Mouse (Mus musculus): Measurements from ENCODE around the gene Samd8.

Samd8 gene

DNA sequence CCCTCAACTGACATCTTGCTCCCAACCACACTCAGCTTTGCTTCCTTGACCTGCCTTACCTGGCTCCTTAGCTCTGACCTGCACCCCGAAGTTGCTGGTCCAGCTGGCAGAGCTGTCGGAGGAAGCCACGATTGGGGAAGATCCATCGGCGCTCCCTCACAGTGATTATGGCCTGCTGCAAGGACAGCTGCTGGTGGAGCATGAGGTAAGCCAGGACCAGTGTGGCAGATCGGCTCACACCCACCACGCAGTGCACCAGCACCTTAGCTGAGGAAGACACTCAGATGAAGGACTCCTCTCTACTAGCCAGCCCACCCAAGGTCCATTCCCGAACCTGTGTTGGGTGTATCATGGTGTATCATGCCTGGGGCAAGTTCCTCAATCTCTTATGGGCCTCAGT, 4.1 kb upstream of the Samd8 start:
- no peak for DNase-seq

- no peak for DNase-seq
Measured at GRCm38 (mm10) chr14:21746846-21747245, 3.5 kb upstream of the Samd8 start.

DNA sequence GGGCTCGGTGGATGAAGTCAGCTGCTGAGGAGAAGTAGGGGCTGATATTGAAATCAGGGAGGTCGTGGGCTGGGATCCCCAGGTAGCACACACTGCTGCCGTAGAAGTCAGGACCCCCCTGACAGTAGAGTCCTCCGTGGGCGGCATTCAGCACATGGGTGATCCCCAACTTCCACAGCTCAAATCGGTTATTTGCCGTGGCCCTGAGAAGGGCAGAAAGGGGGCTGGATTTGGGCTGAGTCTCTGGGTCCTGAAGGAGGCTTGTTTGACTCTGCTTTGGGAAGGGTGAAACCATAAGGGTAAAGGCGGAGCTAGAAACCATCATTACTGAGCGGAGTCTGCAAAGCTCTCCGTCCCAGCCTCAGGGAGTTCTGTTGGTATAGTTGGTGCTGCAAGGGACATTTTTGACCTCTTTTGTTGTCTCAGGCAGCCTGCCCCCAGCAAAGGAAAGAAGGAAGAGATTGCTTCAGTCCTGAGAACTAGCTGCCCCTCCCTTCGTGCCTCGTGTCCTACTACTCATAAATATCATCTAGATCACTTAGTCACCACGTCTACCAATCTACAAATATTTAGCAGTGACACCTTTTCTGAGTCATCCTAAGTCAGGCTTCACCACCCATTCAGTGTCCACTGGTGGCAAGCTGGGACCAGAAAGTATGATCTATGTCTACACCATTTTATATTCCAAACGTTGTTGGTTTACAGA, 2.7 kb upstream of the Samd8 start:
- DNase-seq, result no peak

DNA sequence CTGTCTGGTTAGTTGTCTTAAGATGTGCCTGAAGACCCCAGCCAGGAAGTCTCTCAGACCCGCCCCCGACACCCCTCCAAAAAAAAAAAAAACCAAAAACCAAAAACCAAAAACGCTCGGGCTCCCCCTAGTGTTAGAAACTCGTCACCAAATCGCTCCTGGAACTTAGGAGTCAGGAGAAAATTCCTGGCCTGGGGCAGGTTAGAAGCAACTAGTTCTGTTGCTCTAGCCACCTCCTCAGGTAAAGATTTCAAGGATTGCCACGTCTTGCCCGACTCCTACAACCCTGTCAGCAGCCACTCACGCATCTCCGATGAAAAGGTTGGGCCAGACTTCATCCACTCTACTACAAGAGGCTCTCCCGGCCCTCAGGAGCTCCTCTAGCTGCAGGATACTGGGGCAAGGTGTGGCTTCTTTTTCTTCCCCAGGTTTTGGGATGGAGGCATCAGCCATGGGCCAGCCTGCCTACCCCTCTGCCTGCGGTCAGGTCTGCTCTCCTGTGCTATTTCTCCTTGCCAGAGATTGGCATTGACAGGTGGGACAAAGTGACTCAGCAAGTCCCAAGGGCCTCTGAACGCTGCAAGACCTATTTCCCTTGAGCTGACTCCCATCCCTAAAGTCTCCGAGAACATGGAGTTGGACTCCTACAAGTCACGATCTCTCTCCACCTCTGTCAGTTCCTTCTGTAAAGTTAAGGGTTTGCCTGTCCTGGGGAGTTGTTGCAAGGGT, 2.0 kb upstream of the Samd8 start:
- peak; percentile 65 for DNase-seq

- peak; percentile 78 for DNase-seq
Measured at GRCm38 (mm10) chr14:21750881-21751542, 681 bp downstream of the Samd8 start, which contains the start of gene Dusp13. Gene Dusp13, minus strand, starts transcription at chr14:21751181.

- DNase-seq, result no peak
Measured at GRCm38 (mm10) chr14:21752411-21752810, 2.1 kb downstream of the Samd8 start.

DNA sequence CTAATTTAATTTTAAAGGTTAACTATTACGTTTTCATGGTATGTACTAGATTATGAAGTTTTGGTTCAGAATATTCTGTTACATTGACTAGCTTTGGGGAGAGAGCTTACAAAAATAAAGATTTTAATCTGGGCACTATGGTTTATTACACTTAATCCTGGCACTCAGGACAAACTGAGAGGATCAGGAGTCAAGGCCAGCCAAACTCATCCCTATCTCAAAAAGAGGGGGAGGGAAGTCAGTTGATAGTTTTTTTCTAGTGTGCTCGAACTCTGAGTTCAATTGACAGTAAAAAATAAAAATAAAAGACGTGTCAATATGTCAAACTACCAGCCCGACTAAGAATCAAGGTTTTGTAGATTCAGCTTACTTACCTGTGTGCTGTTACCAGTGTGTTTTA, 3.0 kb downstream of the Samd8 start:
- DNase-seq, result no peak

GRCm38 (mm10) chr14:21761560-21761959, 11.2 kb downstream of the Samd8 start:
- DNase-seq, result no peak

DNA sequence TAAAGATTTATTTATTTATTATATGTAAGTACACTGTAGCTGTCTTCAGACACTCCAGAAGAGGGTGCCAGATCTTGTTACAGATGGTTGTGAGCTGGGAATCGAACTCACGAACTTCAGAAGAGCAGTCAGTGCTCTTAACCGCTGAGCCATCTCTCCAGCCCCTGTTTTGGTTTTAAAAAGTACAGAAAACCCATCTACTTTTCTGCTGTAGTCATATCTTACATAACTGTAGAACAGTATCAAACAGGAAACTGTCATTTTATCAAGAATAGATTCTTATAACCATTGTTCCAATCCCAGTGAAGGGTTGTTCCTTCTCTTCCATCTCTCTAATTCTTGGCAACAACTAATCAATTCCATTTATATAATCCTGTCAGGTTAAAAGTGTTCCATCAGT, 13.4 kb downstream of the Samd8 start:
- no peak for DNase-seq

DNA sequence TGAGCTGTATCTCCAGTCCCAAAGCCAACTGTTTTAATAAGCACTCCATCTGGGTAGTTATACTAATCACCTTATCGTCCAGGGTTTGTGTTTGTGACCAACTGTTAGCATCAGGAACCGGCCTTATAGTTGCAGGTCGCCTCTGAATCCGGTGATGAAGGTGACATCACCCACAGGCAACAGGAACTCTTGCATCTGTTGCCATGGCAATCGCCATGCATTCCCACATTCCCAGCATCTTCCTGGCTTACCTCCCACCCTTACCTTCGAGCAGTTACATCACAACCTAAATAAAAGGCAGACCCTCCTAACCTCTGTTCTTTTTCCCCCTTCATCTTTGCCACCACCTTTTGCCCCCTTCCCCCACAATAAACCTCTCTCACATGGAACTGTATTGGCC, 14.3 kb downstream of the Samd8 start:
- DNase-seq, result no peak

DNA sequence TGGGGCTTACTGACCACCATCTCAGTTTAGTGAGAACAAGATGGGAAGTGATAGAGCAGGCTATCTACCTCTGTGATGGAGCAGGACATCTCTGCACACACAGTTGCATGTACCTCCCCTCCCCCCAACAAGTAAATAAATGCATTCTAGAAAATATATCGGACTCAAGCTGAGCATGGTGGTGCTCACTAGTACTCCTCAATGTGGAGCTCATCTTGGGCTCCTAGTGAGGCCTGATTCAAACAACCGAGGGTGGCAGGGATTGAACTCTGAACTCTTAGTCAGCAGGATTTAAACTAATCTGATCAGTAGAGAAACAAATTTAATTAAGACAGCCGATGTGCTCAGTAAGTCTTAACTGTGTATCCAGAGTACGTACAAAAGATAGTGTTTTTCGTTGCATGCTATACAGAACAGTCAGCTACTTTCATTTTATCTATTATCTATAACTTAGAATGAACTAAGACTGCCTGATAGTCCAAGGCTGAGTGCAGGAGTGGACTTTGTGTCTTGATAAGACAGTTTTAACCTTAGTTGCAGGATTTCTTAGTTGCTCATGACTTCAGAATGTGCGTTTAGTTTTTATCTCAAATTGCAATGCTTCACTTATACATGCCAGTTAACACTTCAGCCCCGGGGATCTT, 15.5 kb downstream of the Samd8 start:
- no peak for DNase-seq

DNA sequence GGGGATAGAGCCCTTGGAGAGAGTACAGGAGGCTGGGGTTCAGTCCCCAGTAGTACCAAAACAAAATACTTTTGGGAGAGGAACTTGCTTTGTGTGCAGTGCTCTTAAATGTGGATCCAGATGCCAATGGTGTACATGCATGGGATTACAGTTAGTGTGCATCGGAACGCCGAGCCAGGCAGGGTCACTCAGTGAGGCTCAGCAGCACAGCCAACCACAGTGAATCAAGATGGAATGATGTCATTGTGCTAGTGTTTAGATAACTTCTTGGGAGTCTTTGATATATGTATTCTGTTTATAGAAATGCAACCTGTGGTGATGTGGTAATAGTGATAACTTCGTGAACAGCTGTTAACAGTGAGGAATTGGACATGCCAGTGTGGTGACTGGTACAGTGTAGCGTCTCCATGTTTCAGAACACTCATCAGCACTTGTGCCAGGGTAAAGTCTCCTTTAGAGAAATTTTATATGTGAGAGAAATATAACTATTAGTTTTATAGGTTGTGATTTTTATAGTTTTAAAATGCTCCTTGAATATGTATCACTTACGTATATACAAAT, 16.1 kb downstream of the Samd8 start:
- DNase-seq, result no peak

- DNase-seq, result no peak
Measured at GRCm38 (mm10) chr14:21772506-21773281, 22.4 kb downstream of the Samd8 start.

DNA sequence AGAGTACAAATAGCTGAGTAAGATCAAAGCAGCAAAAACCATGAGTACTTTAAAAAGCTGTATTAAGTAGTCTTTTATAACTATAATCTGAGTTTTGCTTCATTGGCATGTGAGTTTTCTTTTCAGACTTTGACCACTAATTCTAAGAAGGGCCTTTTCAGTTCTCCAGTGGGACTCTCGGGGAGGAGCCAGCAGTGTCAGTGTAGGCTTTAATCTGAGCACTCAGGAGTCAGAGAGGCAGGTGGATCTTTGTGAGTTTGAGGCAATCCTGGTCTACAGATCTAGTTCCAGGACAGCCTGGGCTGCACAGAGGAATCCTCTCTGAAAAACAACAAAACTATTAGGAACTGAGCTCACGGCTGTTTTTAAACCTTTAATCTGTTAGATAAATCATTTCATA, 23.6 kb downstream of the Samd8 start:
- DNase-seq, result peak; percentile 14

DNA sequence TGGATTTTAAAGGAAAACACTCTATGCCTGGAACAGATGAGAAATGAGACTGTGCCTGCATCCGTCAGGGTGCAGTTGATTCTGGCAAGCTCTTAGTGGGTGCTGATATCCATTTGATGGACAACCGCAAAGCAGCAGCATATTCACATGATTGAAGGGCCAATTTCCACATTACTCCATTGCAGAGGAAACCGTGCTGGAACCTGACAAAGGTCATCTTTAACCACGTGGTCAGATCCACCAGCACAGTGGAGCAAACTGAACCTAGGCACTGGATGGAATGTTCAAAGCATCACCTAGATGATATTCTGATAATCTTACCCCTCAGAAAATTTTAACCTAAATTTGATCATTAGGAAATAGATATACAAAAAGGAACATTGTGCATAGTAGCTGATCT, 25.9 kb downstream of the Samd8 start:
- no peak for DNase-seq

DNA sequence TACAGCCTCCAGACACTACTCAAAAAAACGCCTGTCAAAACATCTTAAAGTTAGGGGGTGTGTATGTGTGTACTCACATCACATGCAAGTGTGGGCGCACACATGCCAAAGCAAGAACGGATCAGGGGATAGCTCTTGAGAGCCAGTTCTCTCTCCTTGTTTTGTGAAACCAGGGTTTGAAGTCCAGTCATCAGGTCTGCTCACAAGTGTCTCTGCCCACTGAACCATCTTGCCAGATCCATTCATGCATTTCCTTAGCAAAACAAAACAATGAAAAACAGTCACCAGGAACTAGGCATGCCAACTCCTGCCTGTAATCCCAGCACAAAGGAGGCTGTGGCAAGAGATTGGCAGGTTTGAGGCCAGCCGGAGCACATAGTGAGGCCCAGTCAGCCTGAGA, 36.2 kb downstream of the Samd8 start:
- DNase-seq, result peak; percentile 44

- DNase-seq, result peak; percentile 10
Measured at GRCm38 (mm10) chr14:21787374-21787773, 37.0 kb downstream of the Samd8 start.

GRCm38 (mm10) chr14:21788121-21788520, 37.8 kb downstream of the Samd8 start:
- DNase-seq, result no peak

GRCm38 (mm10) chr14:21790585-21791251, 40.4 kb downstream of the Samd8 start:
- DNase-seq, result no peak

DNA sequence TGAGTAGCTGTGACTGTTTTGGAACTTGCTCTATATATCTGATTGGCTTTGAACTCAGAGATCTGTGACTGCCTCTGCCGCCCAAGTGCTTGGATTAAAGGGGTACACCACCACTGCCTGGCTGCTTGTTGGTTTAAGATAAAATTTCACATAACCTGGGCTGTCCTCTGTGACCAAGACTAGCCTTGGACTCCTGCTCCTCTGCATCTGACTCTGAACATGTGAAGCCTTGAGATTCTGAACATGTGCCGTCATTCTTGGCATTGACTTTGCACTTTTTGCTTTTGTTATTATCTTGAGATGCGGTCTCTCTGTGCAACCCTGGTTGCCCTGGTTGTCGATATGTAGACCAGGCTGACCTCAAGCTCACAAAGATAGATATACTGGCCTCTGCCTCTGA, 41.4 kb downstream of the Samd8 start:
- DNase-seq, result no peak

DNA sequence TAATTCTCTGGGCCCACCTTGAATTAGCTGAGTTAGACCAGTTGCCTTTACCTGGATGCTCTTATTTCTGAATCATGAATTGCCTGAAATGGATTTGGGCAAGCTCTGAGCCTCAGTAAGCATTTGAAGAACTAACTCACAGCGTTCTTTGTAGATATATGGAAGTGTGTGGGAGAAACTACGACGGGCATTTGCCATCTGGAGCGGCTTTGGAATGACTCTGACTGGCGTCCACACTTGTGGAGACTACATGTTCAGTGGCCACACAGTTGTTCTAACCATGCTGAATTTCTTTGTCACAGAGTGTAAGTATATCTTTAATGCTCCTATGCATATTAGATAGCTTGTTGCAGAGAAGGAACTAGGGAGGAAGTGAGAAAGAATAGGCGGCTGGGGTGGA, 41.9 kb downstream of the Samd8 start:
- DNase-seq, result no peak

DNA sequence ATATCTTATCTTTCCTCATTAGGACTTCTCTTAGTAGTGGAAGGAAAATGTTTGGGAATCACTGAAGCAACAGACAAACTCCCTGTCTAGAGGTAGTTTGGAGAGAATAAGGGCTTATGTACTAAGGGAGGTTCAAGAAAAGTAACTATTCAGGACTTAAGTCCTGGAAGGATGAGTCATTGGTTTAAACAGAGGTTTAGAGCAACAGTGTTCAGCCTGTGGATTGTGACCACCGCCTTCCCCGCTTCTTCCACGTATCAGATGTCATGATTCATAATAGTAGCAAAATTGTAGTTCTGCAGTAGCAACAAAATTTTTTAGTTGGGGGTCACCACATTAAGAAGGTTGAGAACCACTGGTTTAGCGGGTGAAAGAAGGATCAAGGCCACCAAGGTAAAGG, 50.3 kb downstream of the Samd8 start:
- DNase-seq, result no peak

Measured in kidney, postnatal 14 days (tissue).